Mouse (Mus musculus) urinary bladder, adult 18-20 months (tissue): ENCODE data around the gene Csn1s2b.
"Not testable (repeated sequence)": the region's sequence is repeated elsewhere in the genome, so short reads cannot be mapped to it uniquely, and the experiment has no call there.

ENCODE experiments used
- DNase-seq, 2 experiments: peaks; one replicate each; pipeline ENCODE4 v3.0.0; 2022; ENCODE audit warnings: low spot score in 2 of 2, mixed read lengths in 2 of 2

Csn1s2b gene

DNA sequence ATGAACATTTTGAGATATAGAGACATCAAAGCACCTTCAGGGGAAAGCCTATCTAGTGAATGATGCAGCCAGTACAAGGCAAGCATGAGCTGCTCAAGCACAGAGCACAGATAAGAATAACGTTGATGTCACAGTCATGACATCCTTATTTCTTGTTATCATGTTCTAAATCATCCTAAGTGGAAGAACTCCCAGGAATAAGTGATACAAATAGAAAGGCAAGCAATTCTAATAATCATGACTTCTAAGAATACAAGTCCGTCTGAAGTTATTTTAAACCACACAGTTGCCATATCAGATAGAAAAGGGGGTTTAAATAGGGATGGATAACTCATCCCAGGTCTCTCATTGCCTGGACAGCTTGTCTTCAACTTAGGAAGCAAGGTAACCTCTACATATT is at the start of gene Csn1s2b:
Csn1s2b (plus strand) TSS at position 301 of the 400 bp plus-strand sequence.
- DNase-seq, result no peak

DNA sequence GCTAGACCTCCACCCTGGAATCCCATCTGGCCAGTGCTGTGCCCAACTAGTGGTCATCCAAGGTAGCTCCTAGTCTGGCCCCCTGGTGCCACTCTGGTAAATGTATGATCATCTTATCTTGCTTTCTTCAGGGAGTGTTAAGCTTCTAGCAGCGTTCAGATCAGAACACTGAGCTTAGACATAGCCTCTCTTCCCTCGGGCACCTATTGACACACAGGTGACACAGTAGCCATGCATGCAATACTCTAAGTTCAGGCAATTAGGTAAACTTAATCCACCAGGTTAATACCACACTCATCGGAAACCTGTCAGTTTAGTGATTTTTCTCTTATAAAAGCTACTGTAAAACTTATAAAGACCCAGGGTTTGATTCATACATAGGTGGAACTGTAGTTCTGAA is 43.3 kb upstream of the Csn1s2b start:
- no peak for DNase-seq

DNA sequence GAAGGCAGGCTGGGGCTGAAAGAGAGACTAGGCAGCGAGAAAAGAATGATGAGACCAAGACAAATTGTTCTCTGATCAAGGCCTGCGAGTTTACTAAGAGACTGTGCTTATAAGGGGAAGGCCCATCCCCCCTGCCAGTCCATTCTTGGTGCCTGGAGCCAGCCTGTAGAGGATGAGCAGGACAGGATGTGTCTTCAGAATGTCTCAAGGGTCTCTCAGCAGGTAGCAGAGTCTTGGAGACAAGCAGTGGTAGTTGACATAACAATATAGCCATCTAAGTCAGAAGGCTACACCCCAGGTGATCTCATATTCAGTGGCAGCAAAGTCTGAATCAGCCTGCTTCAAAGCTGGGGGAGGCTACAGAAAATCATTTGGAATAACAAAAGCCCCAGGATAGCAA is 35.7 kb upstream of the Csn1s2b start:
- not testable (repeated sequence) for DNase-seq

- no peak for DNase-seq
Observed at GRCm38 (mm10) chr5:87774267-87774666, 33.6 kb upstream of the Csn1s2b start, which contains the start of gene Csn1s2a. TSS of gene Csn1s2a (plus strand) at chr5:87774567.

DNA sequence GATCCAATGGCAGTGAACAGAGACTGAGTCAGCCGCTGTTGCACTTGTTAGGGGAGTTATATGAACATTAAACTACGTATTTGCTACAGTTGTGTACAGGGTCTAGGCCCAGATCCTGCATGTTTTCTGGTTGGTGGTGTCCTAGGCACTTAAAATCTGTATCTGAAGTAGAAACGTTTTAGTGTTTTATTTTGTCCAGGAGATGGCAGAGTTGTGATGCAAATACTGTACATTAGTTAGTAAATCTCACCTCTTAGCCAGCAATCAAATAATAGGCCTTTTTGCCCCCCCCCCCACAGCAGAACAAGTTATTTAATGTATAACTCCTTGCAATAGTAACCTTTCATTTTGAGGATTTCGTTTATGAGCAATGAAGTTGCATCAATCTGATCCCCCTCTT is 25.2 kb upstream of the Csn1s2b start:
- DNase-seq, result no peak

GRCm38 (mm10) chr5:87809253-87809652 is 1.4 kb downstream of the Csn1s2b start:
- no peak for DNase-seq

GRCm38 (mm10) chr5:87825386-87825785 is 17.5 kb downstream of the Csn1s2b start, which contains the start of gene Prr27:
TSS of gene Prr27 (plus strand) at chr5:87825686.
- DNase-seq, result no peak

DNA sequence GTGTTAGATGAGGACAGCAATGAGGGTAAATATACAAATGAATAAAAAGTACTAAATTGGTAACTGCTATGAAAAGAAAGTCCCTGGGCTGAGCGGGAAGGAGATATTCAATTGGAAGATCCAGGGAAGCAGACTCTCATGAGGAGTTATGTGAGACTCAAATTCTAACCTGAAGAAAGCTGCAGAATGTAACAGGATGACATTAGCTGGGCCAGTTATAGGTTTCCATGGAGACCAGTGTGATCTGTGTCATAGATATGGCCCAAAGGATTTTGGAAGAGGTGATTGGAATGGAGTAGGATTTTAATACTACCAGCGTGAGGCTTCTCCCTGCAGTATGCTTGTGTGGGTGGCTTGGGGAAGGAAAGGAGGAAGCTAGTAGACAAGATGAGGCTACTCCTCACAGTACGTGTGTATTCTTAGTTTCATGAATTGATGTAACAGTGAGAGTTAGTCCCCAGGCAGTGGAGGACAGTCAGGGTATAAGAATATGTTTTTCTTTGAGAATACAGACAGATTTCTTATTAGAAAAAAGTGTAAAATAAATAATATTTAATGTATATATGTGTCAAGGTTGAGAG is 47.3 kb downstream of the Csn1s2b start:
- DNase-seq, result no peak

DNA sequence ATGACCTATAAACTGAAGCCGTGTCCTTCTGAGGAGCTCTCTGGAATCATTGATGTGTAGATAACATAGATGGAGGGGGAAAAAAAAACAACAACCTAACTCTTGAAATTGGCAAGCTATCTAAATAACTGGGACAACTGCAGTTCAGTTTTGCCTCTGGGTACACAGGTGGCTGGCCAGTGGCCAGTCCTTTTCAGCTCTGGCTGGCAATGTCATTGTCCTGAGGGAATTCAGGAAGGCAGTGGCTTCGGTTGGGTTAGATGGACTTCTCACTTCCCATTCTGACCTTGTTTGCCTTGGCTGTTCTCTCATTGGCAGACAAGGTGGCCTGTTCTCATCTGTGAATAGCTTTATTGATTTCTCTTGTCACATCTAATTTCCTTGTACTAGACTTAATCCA is 62.2 kb downstream of the Csn1s2b start:
- no peak for DNase-seq

GRCm38 (mm10) chr5:87871423-87871822 is 63.5 kb downstream of the Csn1s2b start:
- no peak for DNase-seq
